Mouse (Mus musculus) thymus, adult 2 months (tissue): ENCODE results near the gene Cse1l. TPM values are rescaled to one million over a fixed set of nuclear protein-coding genes. Genes with fewer than 3 reads are reported as not detected.

ENCODE experiments used
- DNase-seq: peaks from one replicate; pipeline ENCODE4 v3.0.0; 2021
- H3K27ac ChIP-seq: fragments of 200-500 bp; 2 replicates; pipeline ENCODE4 v1.5.1; 2012; ENCODE audit warnings: low read length, control low read depth; ENCODE audit not compliant: control insufficient read depth, insufficient read depth
- H3K27me3 ChIP-seq: fragments of 200-500 bp; 2 replicates; pipeline ENCODE4 v1.6.1; 2012; ENCODE audit warnings: mild to moderate bottlenecking, low read length, moderate library complexity, mixed read lengths; ENCODE audit not compliant: control insufficient read depth, insufficient read depth
- H3K36me3 ChIP-seq: fragments of 200-500 bp; 2 replicates; pipeline ENCODE4 v1.6.1; 2012; ENCODE audit warnings: mild to moderate bottlenecking, low read length, moderate library complexity; ENCODE audit not compliant: control insufficient read depth, insufficient read depth
- H3K4me1 ChIP-seq: fragments of 200-500 bp; replicated peaks from 2 replicates; pipeline ENCODE4 v1.6.1; 2012; ENCODE audit warnings: low read length; ENCODE audit not compliant: control insufficient read depth, insufficient read depth
- H3K4me3 ChIP-seq: fragments of 200-500 bp; 2 replicates; pipeline ENCODE4 v1.5.1; 2012; ENCODE audit warnings: mild to moderate bottlenecking, low read length, control low read depth, moderate library complexity; ENCODE audit not compliant: control insufficient read depth, insufficient read depth
- CTCF ChIP-seq: fragments of 200-500 bp; IDR thresholded peaks from 2 replicates; pipeline ENCODE4 v1.5.1; 2012; ENCODE audit warnings: mild to moderate bottlenecking, control low read depth, low read length, moderate library complexity, borderline replicate concordance; ENCODE audit not compliant: control insufficient read depth, poor library complexity, insufficient read depth; ENCODE audit errors: extremely low read depth
- POLR2A ChIP-seq: fragments of 200-500 bp; IDR thresholded peaks from 2 replicates; pipeline ENCODE4 v1.6.1; 2012; ENCODE audit warnings: mild to moderate bottlenecking, low read length, control low read depth, moderate library complexity; ENCODE audit not compliant: control insufficient read depth, poor library complexity, insufficient read depth; ENCODE audit errors: extremely low read depth
- WGBS: fragments of 180-500 bp; shearing (Covaris S2); methylation state at CpG from one replicate; pipeline ENCODE4 v1.1.7; 2018; 5-methylcytosine and 5-hydroxymethylcytosine counted together
- polyA plus RNA-seq: library from polyadenylated mRNA; depleted of rRNA; stranded (reverse); fragments of >200 nt; gene quantifications from 2 replicates; pipeline ENCODE4 v1.2.3, GENCODE M21; 2012

Cse1l gene
- polyA plus RNA-seq, 1 experiment = 28.7 TPM

DNA sequence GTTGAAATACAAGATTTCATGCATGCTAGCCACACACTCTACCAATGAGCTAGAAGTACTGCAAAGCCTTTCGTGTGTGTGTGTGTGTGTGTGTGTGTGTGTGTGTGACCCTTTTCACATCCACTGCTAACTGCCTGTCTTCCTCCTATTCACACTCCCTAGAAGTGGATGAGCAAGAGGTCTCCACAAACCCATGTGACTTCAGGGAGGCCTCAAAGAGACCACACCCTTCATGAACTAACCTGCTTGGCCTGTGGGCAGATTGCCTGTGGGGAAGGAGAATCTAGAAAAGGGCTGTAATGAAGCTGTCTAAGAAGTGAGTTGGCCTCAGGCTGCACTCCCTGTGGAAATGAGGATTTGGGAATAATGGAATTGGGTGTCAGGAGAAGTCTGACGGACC is 6.7 kb upstream of the Cse1l start:
- Histone ChIP-seq H3K36me3 (peaks cover 15% of the 10 kb centered on the region), H3K4me1 (no peaks in the 10 kb centered on the region), H3K27me3 (no peaks in the 10 kb centered on the region), H3K27ac (no peak overlapping the region), H3K4me3 (no peak overlapping the region)
- 91% methylated on average over 2 of the region's 2 CpGs for WGBS
- DNase-seq = no peak
- TF ChIP-seq POLR2A (no peak), CTCF (no peak)

DNA sequence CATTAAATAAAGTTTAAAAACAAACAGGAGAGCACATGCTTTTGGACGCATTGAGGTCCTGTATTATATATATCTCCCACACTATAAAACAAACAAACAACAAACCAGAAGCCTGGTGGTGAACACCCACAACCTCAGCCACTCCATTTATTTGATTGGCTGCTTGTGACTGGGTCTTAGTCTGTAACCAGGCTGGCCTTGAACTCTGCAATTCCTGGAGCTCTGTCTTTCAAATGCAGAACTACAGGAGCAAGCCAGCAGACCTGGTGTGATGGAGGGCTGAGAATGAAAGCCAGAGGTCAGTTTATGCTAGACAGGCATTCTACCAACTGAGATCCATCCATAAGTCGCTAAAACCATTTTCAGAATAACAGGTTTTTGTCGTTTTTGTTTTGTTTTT is 6.1 kb upstream of the Cse1l start:
- peaks cover 9% of the 10 kb centered on the region for H3K36me3 ChIP-seq
- H3K4me1 ChIP-seq = no peaks in the 10 kb centered on the region
- TF ChIP-seq POLR2A (no peak), CTCF (no peak)
- WGBS = 86% methylated on average over 3 of the region's 3 CpGs
- H3K27ac ChIP-seq = no peak overlapping the region
- H3K27me3 ChIP-seq = no peaks in the 10 kb centered on the region
- DNase-seq = no peak
- H3K4me3 ChIP-seq = no peak overlapping the region

DNA sequence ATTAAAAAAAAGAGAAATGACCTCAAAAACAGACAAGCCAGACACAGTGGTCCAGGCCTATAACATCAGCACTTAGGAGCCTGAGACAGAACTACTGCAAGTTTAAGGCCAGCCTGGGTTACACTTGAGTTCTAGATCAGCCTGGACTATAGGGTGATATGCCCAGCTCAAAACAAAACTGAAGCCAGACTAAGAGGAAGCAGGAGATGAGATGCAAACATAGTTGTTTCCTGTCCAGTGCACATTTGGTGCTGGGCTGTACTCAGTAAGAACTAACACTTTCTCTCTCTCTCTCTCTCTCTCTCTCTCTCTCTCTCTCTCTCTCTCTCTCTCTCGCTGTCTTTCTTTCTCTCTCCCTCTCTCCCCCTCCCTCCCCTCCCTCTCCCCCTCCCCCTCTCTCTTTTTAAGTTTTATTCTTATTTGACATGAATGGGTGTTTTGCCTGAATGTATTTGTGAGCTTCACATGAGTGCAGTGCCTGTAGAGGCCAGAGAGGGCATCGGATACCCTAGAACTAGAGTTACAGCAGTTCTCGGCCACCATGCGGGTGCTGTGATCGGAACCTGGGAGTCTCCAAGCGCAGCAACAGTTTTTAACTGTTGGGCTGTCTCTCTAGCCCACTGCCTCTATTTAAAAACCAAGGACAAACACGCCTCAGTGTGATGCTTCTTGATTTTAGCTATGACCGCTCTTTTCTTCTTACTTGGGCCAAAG is 4.9 kb upstream of the Cse1l start:
- TF ChIP-seq CTCF = no peak
- WGBS = 92% methylated on average over 8 of the region's 8 CpGs
- H3K36me3 ChIP-seq = peaks cover under 1% of the 10 kb centered on the region; the same call in 1 of the 2 replicates
- no peak for DNase-seq
- no peak overlapping the region for H3K4me3 ChIP-seq
- H3K27me3 ChIP-seq = no peaks in the 10 kb centered on the region
- H3K4me1 ChIP-seq = no peaks in the 10 kb centered on the region; the same call in 1 of the 2 replicates
- H3K27ac ChIP-seq = no peak overlapping the region

- Histone ChIP-seq H3K27me3 (no peaks in the 10 kb centered on the region), H3K4me3 (no peak overlapping the region), H3K4me1 (peaks cover 7% of the 10 kb centered on the region), H3K36me3 (no peaks in the 10 kb centered on the region), H3K27ac (no peak overlapping the region)
- 95% methylated on average over 6 of the region's 6 CpGs for WGBS
- no peak for TF ChIP-seq POLR2A
- no peak for TF ChIP-seq CTCF
- DNase-seq = no peak
These were observed 2.0 kb upstream of the Cse1l start for GRCm38 (mm10) chr2:166903719-166904282.

- TF ChIP-seq CTCF (no peak), POLR2A (no peak; the same call in 1 of the 2 replicates)
- peak overlapping the region; percentile 56 for H3K4me3 ChIP-seq
- under 1% methylated on average over 28 of the region's 28 CpGs for WGBS
These were observed 813 bp downstream of the Cse1l start for GRCm38 (mm10) chr2:166906523-166907182.

DNA sequence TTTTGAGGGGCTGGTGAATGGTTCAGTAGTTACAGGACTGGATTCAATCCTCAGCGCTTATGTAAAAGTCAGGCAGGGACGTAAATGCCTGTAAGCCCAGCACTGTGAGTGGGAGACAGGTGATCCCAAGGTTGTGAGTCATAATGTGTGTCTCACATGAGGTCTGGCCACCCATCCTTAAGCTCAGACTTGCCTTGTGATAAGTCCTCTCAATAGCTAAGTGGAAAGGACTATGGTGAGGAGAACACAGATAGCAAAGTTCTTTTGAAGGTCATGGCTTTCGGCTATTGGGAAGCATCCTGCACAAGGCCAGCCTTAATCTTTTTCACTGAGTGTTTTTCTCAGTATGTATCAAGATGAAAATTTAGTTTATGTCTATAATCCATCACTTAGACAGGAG is 3.9 kb downstream of the Cse1l start:
- DNase-seq = no peak
- Histone ChIP-seq H3K27me3 (no peaks in the 10 kb centered on the region), H3K4me1 (peaks cover 7% of the 10 kb centered on the region), H3K4me3 (no peak overlapping the region), H3K27ac (no peak overlapping the region), H3K36me3 (no peaks in the 10 kb centered on the region)
- WGBS = 98% methylated on average over 3 of the region's 3 CpGs
- TF ChIP-seq CTCF = no peak
- TF ChIP-seq POLR2A = no peak

More at GRCm38 (mm10) chr2:166906523-166907182, 813 bp downstream of the Cse1l start:
- no peak for DNase-seq
- no peaks in the 10 kb centered on the region for H3K36me3 ChIP-seq
- peaks cover 7% of the 10 kb centered on the region for H3K4me1 ChIP-seq
- no peak overlapping the region for H3K27ac ChIP-seq
- no peaks in the 10 kb centered on the region for H3K27me3 ChIP-seq
